Mouse (Mus musculus) ES-Bruce4 (cell line): ENCODE results near the gene Adamts3. TPM values are rescaled to one million over a fixed set of nuclear protein-coding genes. Genes with fewer than 3 reads are reported as not detected.
A peak's percentile ranks its signal among the peaks of the same experiment; 100 is the strongest.

Source experiments
- H3K27ac ChIP-seq: 2 replicates; pipeline ENCODE4 v1.5.1; 2012; ENCODE audit warnings: low read length, inconsistent platforms; ENCODE audit not compliant: insufficient read depth
- H3K27me3 ChIP-seq: 2 replicates; pipeline ENCODE4 v1.6.1; 2012; ENCODE audit warnings: mild to moderate bottlenecking, low read length, inconsistent platforms; ENCODE audit not compliant: control insufficient read depth, poor library complexity, insufficient read depth, severe bottlenecking
- H3K36me3 ChIP-seq: 2 replicates; pipeline ENCODE4 v1.6.1; 2012; ENCODE audit warnings: inconsistent platforms, mild to moderate bottlenecking, low read length, moderate library complexity; ENCODE audit not compliant: control insufficient read depth, poor library complexity, insufficient read depth, severe bottlenecking
- H3K4me1 ChIP-seq: one replicate; pipeline ENCODE4 v1.8.1; 2011; ENCODE audit warnings: low read length; ENCODE audit not compliant: control insufficient read depth, insufficient read depth
- H3K4me3 ChIP-seq: 2 replicates; pipeline ENCODE4 v1.5.1; 2011; ENCODE audit warnings: low read depth, mild to moderate bottlenecking, low read length
- H3K9ac ChIP-seq: 2 replicates; pipeline ENCODE4 v1.6.1; 2012; ENCODE audit warnings: low read depth, mild to moderate bottlenecking, inconsistent platforms; ENCODE audit not compliant: poor library complexity, severe bottlenecking
- H3K9me3 ChIP-seq: replicated peaks from 2 replicates; pipeline ENCODE4 v1.6.1; 2012; ENCODE audit warnings: mild to moderate bottlenecking, low read length, inconsistent platforms; ENCODE audit not compliant: control insufficient read depth, poor library complexity, insufficient read depth, severe bottlenecking
- CTCF ChIP-seq: IDR thresholded peaks from one replicate; pipeline ENCODE4 v1.8.1; 2011; ENCODE audit warnings: low read depth, low read length
- EP300 ChIP-seq: IDR thresholded peaks from 2 replicates; pipeline ENCODE4 v1.6.1; 2011; ENCODE audit warnings: low read depth, low read length; ENCODE audit not compliant: insufficient read depth
- POLR2A ChIP-seq: IDR thresholded peaks from one replicate; pipeline ENCODE4 v1.8.1; 2011; ENCODE audit warnings: low read length; ENCODE audit not compliant: insufficient read depth
- polyA plus RNA-seq: library from polyadenylated mRNA; stranded (reverse); fragments of >200 nt; gene quantifications from 2 replicates; pipeline ENCODE4 v1.2.4, GENCODE M21; 2011; ENCODE audit warnings: low read depth; ENCODE audit not compliant: missing spikeins, insufficient read depth, insufficient read length

Gene Adamts3
- polyA plus RNA-seq, 1 experiment = 0.90 TPM

GRCm38 (mm10) chr5:89844354-89844753 is 38.8 kb downstream of the Adamts3 start:
- no peaks in the 10 kb centered on the region for H3K27me3 ChIP-seq
- no peak overlapping the region for H3K9ac ChIP-seq
- H3K9me3 ChIP-seq = no peaks in the 10 kb centered on the region
- H3K4me3 ChIP-seq = no peak overlapping the region
- no peaks in the 10 kb centered on the region for H3K4me1 ChIP-seq
- H3K27ac ChIP-seq = no peak overlapping the region
- TF ChIP-seq CTCF (no peak), POLR2A (no peak), EP300 (no peak)
- H3K36me3 ChIP-seq = no peaks in the 10 kb centered on the region

GRCm38 (mm10) chr5:89843478-89843877 is 39.7 kb downstream of the Adamts3 start:
- Histone ChIP-seq H3K4me1 (no peaks in the 10 kb centered on the region), H3K9ac (no peak overlapping the region), H3K27me3 (no peaks in the 10 kb centered on the region), H3K9me3 (no peaks in the 10 kb centered on the region), H3K4me3 (no peak overlapping the region), H3K27ac (no peak overlapping the region), H3K36me3 (no peaks in the 10 kb centered on the region)
- TF ChIP-seq POLR2A (no peak), EP300 (no peak), CTCF (no peak)

- no peak overlapping the region for H3K4me3 ChIP-seq
- H3K4me1 ChIP-seq = no peaks in the 10 kb centered on the region
- no peak overlapping the region for H3K9ac ChIP-seq
- TF ChIP-seq CTCF (peak; percentile 10), POLR2A (no peak), EP300 (no peak)
- no peaks in the 10 kb centered on the region for H3K9me3 ChIP-seq
- no peaks in the 10 kb centered on the region for H3K27me3 ChIP-seq
- H3K36me3 ChIP-seq = no peaks in the 10 kb centered on the region
- no peak overlapping the region for H3K27ac ChIP-seq
Observed at GRCm38 (mm10) chr5:89839627-89840026, 43.5 kb downstream of the Adamts3 start.

- no peaks in the 10 kb centered on the region for H3K36me3 ChIP-seq
- no peaks in the 10 kb centered on the region for H3K9me3 ChIP-seq
- no peaks in the 10 kb centered on the region for H3K27me3 ChIP-seq
- no peaks in the 10 kb centered on the region for H3K4me1 ChIP-seq
- TF ChIP-seq POLR2A = no peak
- no peak for TF ChIP-seq CTCF
- TF ChIP-seq EP300 = no peak
- no peak overlapping the region for H3K27ac ChIP-seq
- H3K9ac ChIP-seq = no peak overlapping the region
- no peak overlapping the region for H3K4me3 ChIP-seq
Observed at GRCm38 (mm10) chr5:89821175-89821574, 62.0 kb downstream of the Adamts3 start.

GRCm38 (mm10) chr5:89819531-89819930 is 63.6 kb downstream of the Adamts3 start:
- no peak for TF ChIP-seq EP300
- no peaks in the 10 kb centered on the region for H3K4me1 ChIP-seq
- H3K9ac ChIP-seq = no peak overlapping the region
- no peak overlapping the region for H3K27ac ChIP-seq
- no peaks in the 10 kb centered on the region for H3K36me3 ChIP-seq
- H3K27me3 ChIP-seq = no peaks in the 10 kb centered on the region
- H3K9me3 ChIP-seq = no peaks in the 10 kb centered on the region
- H3K4me3 ChIP-seq = no peak overlapping the region

- Histone ChIP-seq H3K4me1 (no peaks in the 10 kb centered on the region), H3K27ac (no peak overlapping the region), H3K9me3 (no peaks in the 10 kb centered on the region), H3K36me3 (no peaks in the 10 kb centered on the region), H3K27me3 (no peaks in the 10 kb centered on the region), H3K9ac (no peak overlapping the region), H3K4me3 (no peak overlapping the region)
- TF ChIP-seq EP300 = no peak
- TF ChIP-seq CTCF = no peak
- TF ChIP-seq POLR2A = no peak
Observed at GRCm38 (mm10) chr5:89816610-89817009, 66.5 kb downstream of the Adamts3 start.

- H3K9me3 ChIP-seq = no peaks in the 10 kb centered on the region
- TF ChIP-seq EP300 (no peak), POLR2A (no peak), CTCF (no peak)
- no peaks in the 10 kb centered on the region for H3K4me1 ChIP-seq
- no peak overlapping the region for H3K9ac ChIP-seq
- H3K4me3 ChIP-seq = no peak overlapping the region
- no peaks in the 10 kb centered on the region for H3K36me3 ChIP-seq
- H3K27ac ChIP-seq = no peak overlapping the region
- no peaks in the 10 kb centered on the region for H3K27me3 ChIP-seq
Observed at GRCm38 (mm10) chr5:89814552-89814951, 68.6 kb downstream of the Adamts3 start.
